Comparison of ENCODE assay signal across 26 mouse cellular contexts in genomic region chr4:58438654-58439053, GRCm38 (mm10).
DNase-seq lines count a peak whose midpoint lies in the region; ATAC-seq and TF ChIP-seq lines count a peak whose summit lies in the region.
"Had no signal": no experiment of that assay in that cellular context is flagged by ENCODE, and none has a peak within 500 bp of the region (broad histone marks: within the 10 kb centered on the region; RNA-seq: fewer than 3 reads in every experiment).

No protein-coding gene starts in this region.

- H3K4me3 ChIP-seq in embryonic facial prominence, embryonic 11.5 days (ENCODE audit: low read depth, low read length): no peak overlapping the region
- no peak overlapping the region for H3K4me3 ChIP-seq in embryonic facial prominence, embryonic 10.5 days
- H3K4me3 ChIP-seq in kidney, postnatal 0 days (replicated peaks; ENCODE audit: low read depth, low read length): no peak overlapping the region
- H3K4me3 ChIP-seq in forebrain, embryonic 15.5 days: no peak overlapping the region
- no peak overlapping the region for H3K4me3 ChIP-seq in intestine, postnatal 0 days (ENCODE audit: low read depth, low read length)
- H3K4me3 ChIP-seq: erythroblast, embryonic 14.5 days; left cerebral cortex, adult 2 months; myocyte; neural tube, embryonic 15.5 days had no signal

- no peak for TF ChIP-seq POLR2A in brain, embryonic 14.5 days (IDR thresholded peaks at IDR 0.05; ENCODE audit: borderline replicate concordance, extremely low read depth, insufficient read depth, insufficient read length, poor library complexity, severe bottlenecking)

- no peak overlapping the region for H3K27ac ChIP-seq in embryonic facial prominence, embryonic 11.5 days (replicated peaks; ENCODE audit: low read depth, low read length)
- H3K27ac ChIP-seq in embryonic facial prominence, embryonic 10.5 days (replicated peaks): no peak overlapping the region
- no peak overlapping the region for H3K27ac ChIP-seq in kidney, postnatal 0 days
- no peak overlapping the region for H3K27ac ChIP-seq in forebrain, embryonic 15.5 days (replicated peaks)
- no peak overlapping the region for H3K27ac ChIP-seq in intestine, postnatal 0 days (ENCODE audit: low read depth, low read length)
- H3K27ac ChIP-seq: hindbrain, postnatal 0 days; left cerebral cortex, adult 2 months; neural tube, embryonic 15.5 days; stomach, postnatal 0 days had no signal

- no peak for ATAC-seq in embryonic facial prominence, embryonic 11.5 days (replicated peaks; ENCODE audit: insufficient number of reproducible peaks, low FRiP score, low TSS enrichment, low read depth)
- ATAC-seq in kidney, postnatal 0 days (replicated peaks; ENCODE audit: low FRiP score, low read depth): no peak
- peak; percentile 55; the same call in 1 of the 2 replicates for ATAC-seq in forebrain, embryonic 15.5 days (replicated peaks)
- ATAC-seq in intestine, postnatal 0 days: no peak
- ATAC-seq: activated CD4-positive, CD25-positive, alpha-beta regulatory T cell, adult 4 months; hindbrain, postnatal 0 days; intestine, embryonic 16.5 days had no signal

- H3K4me2 ChIP-seq in embryonic facial prominence, embryonic 11.5 days (ENCODE audit: low read depth, low read length): no peak overlapping the region
- H3K4me2 ChIP-seq in kidney, postnatal 0 days (ENCODE audit: low read length): no peak overlapping the region
- H3K4me2 ChIP-seq in forebrain, embryonic 15.5 days (replicated peaks): no peak overlapping the region
- H3K4me2 ChIP-seq in intestine, postnatal 0 days (replicated peaks; ENCODE audit: low read depth): no peak overlapping the region
- H3K4me2 ChIP-seq: heart, embryonic 11.5 days; neural tube, embryonic 15.5 days had no signal

- DNase-seq in embryonic facial prominence, embryonic 11.5 days (ENCODE audit: low spot score): peak; percentile 15
- no peak for DNase-seq in embryonic facial prominence, embryonic 10.5 days (ENCODE audit: low spot score)
- peak; percentile 44 for DNase-seq in kidney, postnatal 0 days (ENCODE audit: low spot score)
- DNase-seq in kidney, postnatal 36 days: no peak
- peak; percentile 36 for DNase-seq in brain, embryonic 14.5 days (ENCODE audit: low read depth)
- DNase-seq in left cerebral cortex, adult 9 months (ENCODE audit: low spot score in 2 of 2): no peak
- DNase-seq: adrenal gland, adult 8-10 months; cerebellum, adult 2 months; cerebellum, postnatal 36 days; embryo, embryonic 11 days; gastrocnemius, postnatal 10 days; heart, adult 11 months; left cerebral cortex, postnatal 4 days; lung, postnatal 4 days; thymus, adult 2 months had no signal

- H3K9ac ChIP-seq in embryonic facial prominence, embryonic 11.5 days (replicated peaks; ENCODE audit: low read length): no peak overlapping the region
- H3K9ac ChIP-seq in kidney, postnatal 0 days (ENCODE audit: low read depth, low read length): no peak overlapping the region
- no peak overlapping the region for H3K9ac ChIP-seq in forebrain, embryonic 15.5 days (replicated peaks)
- no peak overlapping the region for H3K9ac ChIP-seq in intestine, postnatal 0 days (ENCODE audit: low read depth, low read length)
- H3K9ac ChIP-seq: neural tube, embryonic 15.5 days had no signal

- TF ChIP-seq CTCF in kidney, postnatal 0 days (IDR thresholded peaks at IDR 0.05; ENCODE audit: low read depth): no peak
- TF ChIP-seq CTCF in brain, embryonic 14.5 days (IDR thresholded peaks at IDR 0.05; ENCODE audit: borderline replicate concordance, extremely low read depth, insufficient read depth, insufficient read length): no peak
- TF ChIP-seq CTCF in intestine, postnatal 0 days (IDR thresholded peaks at IDR 0.05; ENCODE audit: low read depth): no peak

- no peaks in the 10 kb centered on the region; the same call in 1 of the 2 replicates for H3K36me3 ChIP-seq in embryonic facial prominence, embryonic 11.5 days (replicated peaks; ENCODE audit: control insufficient read depth, insufficient read depth, low read depth, low read length)
- peaks cover 52% of the 10 kb centered on the region for H3K36me3 ChIP-seq in embryonic facial prominence, embryonic 10.5 days (replicated peaks)
- no peaks in the 10 kb centered on the region for H3K36me3 ChIP-seq in kidney, postnatal 0 days (ENCODE audit: insufficient read depth, low read length)
- H3K36me3 ChIP-seq in forebrain, embryonic 15.5 days: no peaks in the 10 kb centered on the region
- H3K36me3 ChIP-seq in intestine, postnatal 0 days (ENCODE audit: control insufficient read depth, insufficient read depth): peaks cover 4% of the 10 kb centered on the region; the same call in 1 of the 2 replicates
- H3K36me3 ChIP-seq: neural tube, embryonic 15.5 days had no signal

- WGBS in embryonic facial prominence, embryonic 11.5 days: 55% methylated on average over 7 of the region's 7 CpGs
- WGBS in embryonic facial prominence, embryonic 10.5 days: 68% methylated on average over 7 of the region's 7 CpGs
- WGBS in kidney, postnatal 0 days: 51% methylated on average over 7 of the region's 7 CpGs
- WGBS in forebrain, embryonic 15.5 days: 43% methylated on average over 7 of the region's 7 CpGs
- 88% methylated on average over 7 of the region's 7 CpGs for WGBS in intestine, postnatal 0 days

- no peaks in the 10 kb centered on the region for H3K27me3 ChIP-seq in embryonic facial prominence, embryonic 11.5 days (ENCODE audit: control insufficient read depth, insufficient read depth, low read length)
- H3K27me3 ChIP-seq in embryonic facial prominence, embryonic 10.5 days (replicated peaks; ENCODE audit: low read depth, poor library complexity, severe bottlenecking): no peaks in the 10 kb centered on the region
- no peaks in the 10 kb centered on the region for H3K27me3 ChIP-seq in kidney, postnatal 0 days (ENCODE audit: insufficient read depth, low read length)
- H3K27me3 ChIP-seq in forebrain, embryonic 15.5 days: no peaks in the 10 kb centered on the region
- H3K27me3 ChIP-seq in intestine, postnatal 0 days (replicated peaks; ENCODE audit: control insufficient read depth, insufficient read depth, low read length): no peaks in the 10 kb centered on the region
- H3K27me3 ChIP-seq: neural tube, embryonic 15.5 days had no signal

- no peaks in the 10 kb centered on the region for H3K9me3 ChIP-seq in embryonic facial prominence, embryonic 11.5 days (replicated peaks; ENCODE audit: control insufficient read depth, low read length)
- no peaks in the 10 kb centered on the region for H3K9me3 ChIP-seq in embryonic facial prominence, embryonic 10.5 days
- no peaks in the 10 kb centered on the region for H3K9me3 ChIP-seq in kidney, postnatal 0 days (replicated peaks; ENCODE audit: low read length)
- H3K9me3 ChIP-seq in forebrain, embryonic 15.5 days: no peaks in the 10 kb centered on the region
- no peaks in the 10 kb centered on the region for H3K9me3 ChIP-seq in intestine, postnatal 0 days (ENCODE audit: control insufficient read depth)
- H3K9me3 ChIP-seq: neural tube, embryonic 15.5 days had no signal

- no peaks in the 10 kb centered on the region for H3K4me1 ChIP-seq in embryonic facial prominence, embryonic 11.5 days (ENCODE audit: control insufficient read depth, insufficient read depth, low read length)
- H3K4me1 ChIP-seq in embryonic facial prominence, embryonic 10.5 days: peaks cover 28% of the 10 kb centered on the region
- no peaks in the 10 kb centered on the region for H3K4me1 ChIP-seq in kidney, postnatal 0 days (replicated peaks; ENCODE audit: insufficient read depth, low read length)
- H3K4me1 ChIP-seq in forebrain, embryonic 15.5 days: peaks cover 3% of the 10 kb centered on the region
- H3K4me1 ChIP-seq in intestine, postnatal 0 days (replicated peaks; ENCODE audit: control insufficient read depth, insufficient read depth, low read length): no peaks in the 10 kb centered on the region
- H3K4me1 ChIP-seq: neural tube, embryonic 15.5 days had no signal

Comparison
In these comparisons a context has a peak if more than half of its experiments do, and no peak if none do; other contexts are left out.
1. DNase-seq: peak in embryonic facial prominence, embryonic 11.5 days (single experiment), kidney, postnatal 0 days (single experiment) and brain, embryonic 14.5 days (single experiment); none in embryonic facial prominence, embryonic 10.5 days (single experiment), kidney, postnatal 36 days (0 of 2) and left cerebral cortex, adult 9 months (0 of 2).